Comparison of ENCODE assay signal across 18 mouse cellular contexts in genomic region chr7:3134654-3135053, GRCm38 (mm10). TPM values are rescaled to one million over a fixed set of nuclear protein-coding genes. Genes with fewer than 3 reads are reported as not detected.
"Had no signal": no experiment of that assay in that cellular context is flagged by ENCODE, and none has a peak within 500 bp of the region (broad histone marks: within the 10 kb centered on the region; RNA-seq: fewer than 3 reads in every experiment).

No protein-coding gene starts in this region.

- H3K4me1 ChIP-seq: kidney, embryonic 15.5 days; limb, embryonic 13.5 days; neural tube, embryonic 12.5 days had no signal

- DNase-seq: kidney, postnatal 14 days; left cerebral cortex, postnatal 4 days; lung, embryonic 14.5 days; midbrain, embryonic 14.5 days; thymus, adult 18-20 months; thymus, postnatal 25 days had no signal

- H3K36me3 ChIP-seq: kidney, embryonic 15.5 days; limb, embryonic 13.5 days; neural tube, embryonic 12.5 days had no signal

- H3K9ac ChIP-seq: kidney, embryonic 15.5 days; limb, embryonic 13.5 days; liver, embryonic 14.5 days; lung, embryonic 14.5 days; neural tube, embryonic 12.5 days had no signal

- H3K4me3 ChIP-seq: kidney, embryonic 15.5 days; limb, embryonic 13.5 days; myocyte; neural tube, embryonic 12.5 days had no signal

- H3K9me3 ChIP-seq: kidney, embryonic 15.5 days had no signal

- H3K27me3 ChIP-seq: kidney, embryonic 15.5 days; limb, embryonic 13.5 days; neural tube, embryonic 12.5 days had no signal

- H3K4me2 ChIP-seq: kidney, embryonic 15.5 days; limb, embryonic 13.5 days; lung, embryonic 14.5 days; neural tube, embryonic 12.5 days had no signal

- H3K27ac ChIP-seq: kidney, embryonic 15.5 days; limb, embryonic 13.5 days; liver, embryonic 14.5 days; neural tube, embryonic 12.5 days had no signal

RNA-seq across cellular contexts. Expression of gene AU018091, which starts 34.3 kb away (rescaled TPM):
- total RNA-seq: layer of hippocampus, adult 8-10 months; layer of hippocampus, postnatal 14 days; left cerebral cortex, adult 18-20 months; left cerebral cortex, postnatal 10 days; left cerebral cortex, postnatal 4 days; liver, adult 2 months; megakaryocyte progenitor cell, adult 5-6 weeks had no signal
- polyA plus RNA-seq: kidney, embryonic 15.5 days; large intestine, adult 2 months; liver, adult 2 months; liver, embryonic 14.5 days; lung, embryonic 14.5 days; midbrain, embryonic 14.5 days had no signal
